Mouse (Mus musculus) right cerebral cortex, postnatal 4 days (tissue): ENCODE measurements around the gene Olfr548-ps1.

ENCODE experiments used
- DNase-seq: peaks from one replicate; pipeline ENCODE4 v3.0.0-alpha.2; 2022

Olfr548-ps1 gene

DNA sequence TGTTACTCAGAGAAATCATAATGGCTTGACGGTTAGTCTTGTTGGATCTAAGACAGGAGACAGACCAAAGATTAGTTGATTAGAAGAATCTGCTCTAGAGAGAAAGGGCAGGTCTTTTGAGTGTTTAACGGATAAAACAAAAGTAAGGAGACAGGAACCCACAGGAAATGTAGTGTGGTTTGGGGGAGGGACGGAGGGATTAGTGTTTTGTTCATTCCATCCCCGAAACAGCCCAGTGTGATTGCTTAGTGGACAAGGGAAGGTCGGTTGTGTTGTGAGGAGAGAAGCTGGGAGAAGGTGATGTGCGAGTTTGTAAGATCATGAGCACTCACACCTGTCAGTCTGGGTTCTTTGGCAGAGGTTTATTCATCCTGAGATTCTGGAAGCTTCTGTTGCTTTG, 35.3 kb downstream of the Olfr548-ps1 start:
- DNase-seq, result no peak

DNA sequence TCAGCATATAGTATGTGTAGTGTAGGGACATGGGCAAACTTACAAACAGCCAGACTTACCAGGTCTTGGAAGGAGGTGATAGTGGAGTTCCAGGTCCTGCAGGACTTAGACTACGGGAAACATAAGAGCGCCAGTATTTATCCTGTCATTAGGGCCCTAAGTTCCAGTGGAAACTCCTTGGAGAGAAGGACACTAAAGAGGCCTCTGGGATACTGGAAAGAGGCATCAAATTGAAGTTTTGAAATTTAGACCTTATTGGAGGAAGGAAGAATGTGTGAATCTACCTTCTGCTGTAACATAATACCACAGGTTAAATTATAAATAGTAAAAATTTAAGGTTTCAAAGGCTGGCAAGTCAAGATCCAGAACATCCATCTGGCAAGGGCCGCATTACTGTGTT, 51.1 kb downstream of the Olfr548-ps1 start, which contains the start of gene Olfr551:
TSS of gene Olfr551 (minus strand) at position 101 of the 400 bp plus-strand sequence.
- DNase-seq, result no peak
